Comparison of ENCODE assay signal across 25 mouse cellular contexts in the genomic region with DNA sequence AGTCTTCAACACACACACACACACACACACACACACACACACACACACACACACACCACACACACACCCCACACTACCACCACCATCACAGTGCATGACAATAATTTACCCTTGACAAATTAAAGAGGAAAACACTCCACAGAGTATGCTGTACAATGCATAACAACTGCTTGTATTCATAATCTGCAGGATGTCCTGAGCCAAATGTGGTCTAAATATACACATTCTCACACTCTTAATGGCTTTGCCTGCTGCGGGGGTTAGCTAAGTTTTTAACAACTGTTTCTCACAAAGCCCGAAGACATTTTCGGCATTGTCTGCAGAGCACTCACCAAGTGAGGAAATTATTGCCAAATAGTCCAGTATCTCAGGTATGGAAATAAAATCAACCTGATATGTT.
DNase-seq lines count a peak whose midpoint lies in the region; ATAC-seq and TF ChIP-seq lines count a peak whose summit lies in the region.
"Had no signal": no experiment of that assay in that cellular context is flagged by ENCODE, and none has a peak within 500 bp of the region (broad histone marks: within the 10 kb centered on the region; RNA-seq: fewer than 3 reads in every experiment).

No protein-coding gene starts in this region.

- H3K36me3 ChIP-seq in heart, embryonic 14.5 days (ENCODE audit: control insufficient read depth, insufficient read depth, low read length) = no peaks in the 10 kb centered on the region
- no peaks in the 10 kb centered on the region for H3K36me3 ChIP-seq in limb, embryonic 14.5 days (ENCODE audit: control insufficient read depth, insufficient read depth, low read length)
- H3K36me3 ChIP-seq in limb, embryonic 10.5 days = no peaks in the 10 kb centered on the region
- H3K36me3 ChIP-seq: embryonic facial prominence, embryonic 13.5 days; forebrain, embryonic 12.5 days; G1E; heart, embryonic 10.5 days; hindbrain, embryonic 12.5 days had no signal

- H3K4me2 ChIP-seq in heart, embryonic 14.5 days (ENCODE audit: low read length) = no peak overlapping the region
- no peak overlapping the region for H3K4me2 ChIP-seq in limb, embryonic 14.5 days (replicated peaks; ENCODE audit: low read depth, low read length, severe bottlenecking)
- H3K4me2 ChIP-seq: embryonic facial prominence, embryonic 13.5 days; forebrain, embryonic 12.5 days; hindbrain, embryonic 12.5 days had no signal

- ATAC-seq in frontal cortex, adult (ENCODE audit: low TSS enrichment) = peak; percentile 43
- no peak for ATAC-seq in heart, embryonic 14.5 days (ENCODE audit: insufficient number of reproducible peaks, insufficient read depth, low FRiP score, low read depth)
- ATAC-seq in limb, embryonic 14.5 days (ENCODE audit: low FRiP score, low read depth) = peak; percentile 53; the same call in 1 of the 2 replicates
- ATAC-seq: CD4-positive, CD25-positive, alpha-beta regulatory T cell, adult 4 months; forebrain, embryonic 16.5 days; hindbrain, embryonic 16.5 days; inflammation-experienced regulatory T-cells, adult 6 months; intestine, postnatal 0 days had no signal

- peaks cover 0 to 13% of the 10 kb centered on the region in 2 experiments; a peak in 2 of 4 replicates for H3K4me1 ChIP-seq in heart, embryonic 14.5 days (ENCODE audit: control insufficient read depth in 2 of 2, insufficient read depth in 2 of 2, low read length in 2 of 2)
- no peaks in the 10 kb centered on the region for H3K4me1 ChIP-seq in limb, embryonic 14.5 days (ENCODE audit: control insufficient read depth, insufficient read depth, low read length)
- no peaks in the 10 kb centered on the region for H3K4me1 ChIP-seq in limb, embryonic 10.5 days
- H3K4me1 ChIP-seq: embryonic facial prominence, embryonic 13.5 days; forebrain, embryonic 12.5 days; hindbrain, embryonic 12.5 days had no signal

- DNase-seq in frontal cortex, postnatal 36 days (ENCODE audit: low spot score in 2 of 2) = no peak
- DNase-seq in heart, postnatal 36 days = no peak
- DNase-seq in limb, embryonic 14.5 days (ENCODE audit: low spot score) = no peak
- DNase-seq in limb, embryonic 10.5 days (ENCODE audit: low spot score) = no peak
- no peak for DNase-seq in cerebellum, adult 9-10 months
- DNase-seq: adrenal gland, adult 8-10 months; adrenal gland, postnatal 36 days; B cell, adult 2 months; cerebellum, adult 11-12 months; cerebellum, adult 9-11 months; cerebellum, postnatal 36 days; heart, postnatal 4 days; kidney, adult 9 months had no signal

- H3K9ac ChIP-seq in heart, embryonic 14.5 days (ENCODE audit: low read length) = peak overlapping the region; percentile 28; the same call in 1 of the 2 replicates
- H3K9ac ChIP-seq in limb, embryonic 14.5 days (ENCODE audit: low read depth, low read length, severe bottlenecking) = no peak overlapping the region
- H3K9ac ChIP-seq: embryonic facial prominence, embryonic 13.5 days; forebrain, embryonic 12.5 days; hindbrain, embryonic 12.5 days had no signal

- TF ChIP-seq POLR2A in limb, embryonic 14.5 days (IDR thresholded peaks at IDR 0.05; ENCODE audit: borderline replicate concordance, extremely low read depth, insufficient read depth, insufficient read length) = no peak

- H3K27ac ChIP-seq in heart, embryonic 14.5 days (replicated peaks in 1 of 2; ENCODE audit: control insufficient read depth in 1 of 2, insufficient read depth in 1 of 2, low read depth in 2 of 2, low read length in 2 of 2) = peak overlapping the region in 1 of 2 experiments; percentile 11; a peak in 1 of 4 replicates
- H3K27ac ChIP-seq in limb, embryonic 14.5 days (replicated peaks; ENCODE audit: low read depth, low read length) = no peak overlapping the region
- no peak overlapping the region for H3K27ac ChIP-seq in limb, embryonic 10.5 days
- H3K27ac ChIP-seq: embryonic facial prominence, embryonic 13.5 days; forebrain, embryonic 12.5 days; heart, embryonic 10.5 days; hindbrain, embryonic 12.5 days had no signal

- 77% methylated on average over 3 of the region's 3 CpGs for WGBS in heart, embryonic 14.5 days
- WGBS in limb, embryonic 14.5 days = 56% methylated on average over 3 of the region's 3 CpGs
- WGBS in limb, embryonic 10.5 days = 94% methylated on average over 3 of the region's 3 CpGs

- intact Hi-C loops in heart, postnatal 36 days (cut with DNase I) = no loop called here

- no peak overlapping the region for H3K4me3 ChIP-seq in heart, embryonic 14.5 days (ENCODE audit: control insufficient read depth in 1 of 2, insufficient read depth in 1 of 2, low read depth in 1 of 2, low read length in 2 of 2)
- no peak overlapping the region for H3K4me3 ChIP-seq in limb, embryonic 14.5 days (replicated peaks; ENCODE audit: low read length)
- no peak overlapping the region for H3K4me3 ChIP-seq in limb, embryonic 10.5 days
- H3K4me3 ChIP-seq: embryonic facial prominence, embryonic 13.5 days; forebrain, embryonic 12.5 days; heart, embryonic 10.5 days; hindbrain, embryonic 12.5 days had no signal

- H3K27me3 ChIP-seq in heart, embryonic 14.5 days (ENCODE audit: control insufficient read depth, insufficient read depth, low read length) = no peaks in the 10 kb centered on the region
- no peaks in the 10 kb centered on the region for H3K27me3 ChIP-seq in limb, embryonic 14.5 days (ENCODE audit: control insufficient read depth, insufficient read depth, low read length)
- no peaks in the 10 kb centered on the region for H3K27me3 ChIP-seq in limb, embryonic 10.5 days (ENCODE audit: low read depth, poor library complexity, severe bottlenecking)
- H3K27me3 ChIP-seq: embryonic facial prominence, embryonic 13.5 days; forebrain, embryonic 12.5 days; hindbrain, embryonic 12.5 days had no signal

- no peaks in the 10 kb centered on the region for H3K9me3 ChIP-seq in heart, embryonic 14.5 days (ENCODE audit: control insufficient read depth, low read length)
- H3K9me3 ChIP-seq in limb, embryonic 14.5 days (ENCODE audit: control insufficient read depth, low read length) = no peaks in the 10 kb centered on the region
- no peaks in the 10 kb centered on the region for H3K9me3 ChIP-seq in limb, embryonic 10.5 days (replicated peaks)
- H3K9me3 ChIP-seq: embryonic facial prominence, embryonic 13.5 days; forebrain, embryonic 12.5 days; G1E; heart, embryonic 10.5 days; hindbrain, embryonic 12.5 days had no signal
